Mouse (Mus musculus) kidney, adult 11 months (tissue): ENCODE results near the gene Crebl2.

Experiments
- DNase-seq: peaks from one replicate; pipeline ENCODE4 v3.0.0; 2022

The Crebl2 gene

DNA sequence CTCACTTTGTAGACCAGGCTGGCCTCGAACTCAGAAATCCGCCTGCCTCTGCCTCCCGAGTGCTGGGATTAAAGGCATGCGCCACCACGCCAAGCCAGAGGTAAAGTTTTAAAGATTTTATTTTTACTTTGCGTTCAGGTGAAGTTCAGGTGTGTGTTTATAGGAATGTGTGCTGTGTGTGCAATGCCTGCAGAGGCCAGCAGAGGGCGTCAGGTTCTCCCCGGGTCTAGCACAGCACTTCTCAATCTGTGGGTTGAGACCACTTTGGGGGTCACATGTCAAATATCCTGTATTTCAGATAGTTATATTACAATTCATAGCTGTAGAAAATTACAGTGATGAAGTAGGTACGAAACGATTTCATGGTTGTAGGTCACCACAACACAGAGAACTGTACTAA, 7.1 kb upstream of the Crebl2 start:
- DNase-seq = no peak

DNA sequence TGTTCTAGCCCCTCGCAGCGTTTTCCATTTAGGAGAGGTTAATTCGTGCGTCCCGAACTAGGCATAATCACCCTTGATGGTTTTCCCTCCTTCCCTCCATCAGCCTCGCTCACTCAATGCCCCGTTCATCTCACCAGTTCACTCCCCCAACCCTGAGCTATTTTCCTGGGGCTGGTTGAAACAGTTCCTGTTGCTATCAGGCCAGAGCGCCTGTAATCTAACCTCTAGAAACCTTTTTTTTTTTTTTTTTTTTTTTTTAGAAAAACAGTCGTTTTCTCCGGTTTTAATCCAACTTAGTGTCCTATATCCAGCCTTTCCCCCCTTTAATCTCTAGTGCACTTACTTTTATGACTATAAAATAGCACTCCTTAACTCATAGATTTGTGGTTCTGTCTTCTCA, 822 bp downstream of the Crebl2 start:
- no peak for DNase-seq

GRCm38 (mm10) chr6:134834585-134835251, 4.8 kb downstream of the Crebl2 start:
- no peak for DNase-seq

DNA sequence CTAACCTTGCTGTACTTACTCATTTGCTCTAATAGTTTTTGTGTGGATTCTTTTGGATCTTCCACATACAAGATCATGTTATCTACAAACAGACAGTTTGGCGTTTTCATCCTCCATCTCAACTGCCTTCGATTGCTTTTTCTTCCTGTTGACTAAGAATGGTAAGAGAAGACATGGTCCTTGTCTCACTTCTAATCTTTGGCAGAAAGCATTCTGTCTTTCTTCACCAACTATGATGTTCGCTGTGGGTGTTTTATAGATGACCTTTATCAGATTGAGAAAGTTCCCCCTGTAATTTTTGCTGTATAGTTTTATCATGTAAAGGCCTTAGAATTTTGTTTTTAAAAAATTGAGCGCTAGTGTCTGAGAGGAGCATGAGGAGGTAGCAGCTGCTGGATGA, 8.2 kb downstream of the Crebl2 start:
- DNase-seq = no peak

DNA sequence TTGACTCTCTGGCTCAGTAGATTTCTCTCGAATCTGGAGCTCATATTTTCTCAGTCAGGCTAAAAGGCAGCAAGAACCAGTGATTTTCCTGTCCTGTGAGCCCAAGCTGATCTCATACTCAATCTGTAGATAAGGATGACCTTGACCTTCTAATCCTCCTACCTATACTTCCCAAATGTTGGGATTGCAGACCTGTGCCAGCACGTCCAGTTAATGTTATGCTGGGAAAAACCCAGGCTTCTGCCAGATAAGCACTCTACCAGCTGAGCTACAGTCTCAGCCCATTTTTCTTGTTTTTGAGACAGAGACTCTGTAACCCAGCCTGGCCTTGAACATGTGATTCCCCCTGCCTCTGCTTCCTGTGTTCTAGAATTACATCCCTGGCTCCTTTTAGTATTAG, 10.4 kb downstream of the Crebl2 start:
- no peak for DNase-seq

DNA sequence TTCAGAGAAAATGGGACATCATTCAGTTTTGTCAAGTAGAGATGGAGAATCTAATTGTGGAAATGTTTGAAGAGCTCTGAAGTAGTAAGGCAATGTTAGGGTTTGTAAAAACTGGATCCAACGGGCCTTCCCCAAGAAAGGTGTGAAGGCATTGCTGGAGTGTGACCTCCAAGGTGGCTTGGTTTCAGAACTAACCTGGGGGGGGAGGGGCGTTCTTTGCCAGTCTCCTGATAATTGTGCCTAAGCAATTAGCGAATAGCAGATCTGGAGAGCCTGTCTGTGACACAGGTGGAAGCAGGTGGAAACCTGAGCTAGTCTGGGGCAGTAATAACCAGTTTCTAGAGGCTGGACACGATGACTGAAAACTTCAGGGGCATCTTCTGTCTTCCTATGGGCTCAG, 15.8 kb downstream of the Crebl2 start:
- DNase-seq = peak; percentile 20

DNA sequence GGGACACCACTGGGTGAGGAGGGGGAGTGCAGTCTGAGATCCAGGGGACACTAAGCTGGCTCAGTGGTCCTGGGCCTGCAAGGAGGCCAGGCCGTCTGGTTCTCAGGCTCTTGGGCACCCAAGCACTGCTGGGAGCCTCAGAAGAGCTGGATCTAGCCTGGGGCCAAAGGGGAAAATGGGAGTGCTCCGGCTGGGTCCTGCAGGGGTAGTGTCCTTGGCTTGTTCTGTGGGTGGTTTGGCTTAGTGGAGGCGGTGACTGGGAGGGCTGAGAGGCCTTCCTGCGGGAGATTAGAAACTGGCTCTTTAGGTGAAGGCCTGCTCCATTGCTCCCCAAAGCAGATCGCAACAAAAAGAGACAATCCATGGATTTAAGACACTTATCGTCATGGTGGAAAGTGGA, 16.4 kb downstream of the Crebl2 start:
- DNase-seq = no peak

- no peak for DNase-seq
Measured at GRCm38 (mm10) chr6:134847550-134847949, 17.6 kb downstream of the Crebl2 start.

GRCm38 (mm10) chr6:134848197-134848890, 18.4 kb downstream of the Crebl2 start:
- DNase-seq = peak; percentile 31

DNA sequence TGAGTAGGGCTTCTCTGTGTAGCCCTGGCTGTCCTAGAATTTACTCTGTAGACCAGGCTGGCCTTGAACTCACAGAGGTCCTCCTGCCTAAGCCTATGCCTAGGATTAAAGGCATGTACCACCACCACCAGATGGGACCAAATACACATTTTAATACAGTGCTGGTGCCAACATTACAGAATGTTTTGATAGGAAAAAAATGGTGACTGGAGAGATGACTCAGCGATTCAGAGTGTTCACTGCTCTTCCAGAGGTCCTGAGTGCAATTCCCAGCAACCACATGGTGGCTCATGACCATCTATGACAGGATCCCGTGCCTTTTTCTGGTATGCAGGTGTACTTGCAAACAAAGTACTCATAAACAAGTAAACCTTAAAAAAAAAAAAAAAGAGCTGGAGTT, 19.5 kb downstream of the Crebl2 start:
- DNase-seq = no peak

DNA sequence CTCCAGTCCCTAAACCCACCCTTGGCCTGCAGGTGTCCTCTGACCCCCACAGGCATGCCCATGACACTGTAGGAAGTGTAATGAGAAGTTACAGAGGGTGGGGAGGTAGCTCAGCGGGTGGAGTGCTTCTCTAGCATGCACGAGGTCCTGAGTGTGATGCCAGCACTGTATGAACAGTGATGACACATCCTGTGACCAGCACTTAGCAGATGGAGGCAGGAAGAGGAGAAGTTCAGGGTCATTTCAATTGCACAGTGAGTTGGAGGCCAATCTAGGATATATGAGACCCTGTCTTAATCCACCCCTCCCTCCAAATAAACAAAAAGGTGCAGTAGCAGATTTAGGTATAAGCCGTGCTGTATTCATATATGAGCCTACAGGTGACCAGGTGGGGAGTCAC, 20.0 kb downstream of the Crebl2 start:
- DNase-seq = no peak

DNA sequence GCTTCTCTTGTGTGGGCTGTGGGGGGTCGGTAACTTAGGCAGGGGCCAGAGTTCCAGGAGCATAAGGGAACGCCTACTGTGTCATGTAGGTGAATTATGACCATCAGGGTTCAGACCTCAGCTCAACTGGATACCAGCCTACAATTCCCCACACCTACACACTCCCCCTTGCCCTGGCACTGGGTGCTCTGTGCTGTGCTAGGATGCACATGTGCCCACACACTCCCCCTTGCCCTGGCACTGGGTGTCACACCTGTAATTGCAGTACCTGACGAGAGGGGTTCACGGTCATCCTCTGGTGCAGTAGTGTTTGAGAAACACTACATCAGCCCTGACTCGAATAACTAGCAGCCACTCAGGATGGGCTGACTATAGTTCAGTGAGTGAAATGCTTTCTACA, 24.8 kb downstream of the Crebl2 start:
- no peak for DNase-seq

- peak; percentile 56 for DNase-seq
Measured at GRCm38 (mm10) chr6:134855926-134856325, 26.0 kb downstream of the Crebl2 start.

GRCm38 (mm10) chr6:134859021-134859420, 29.1 kb downstream of the Crebl2 start:
- no peak for DNase-seq

DNA sequence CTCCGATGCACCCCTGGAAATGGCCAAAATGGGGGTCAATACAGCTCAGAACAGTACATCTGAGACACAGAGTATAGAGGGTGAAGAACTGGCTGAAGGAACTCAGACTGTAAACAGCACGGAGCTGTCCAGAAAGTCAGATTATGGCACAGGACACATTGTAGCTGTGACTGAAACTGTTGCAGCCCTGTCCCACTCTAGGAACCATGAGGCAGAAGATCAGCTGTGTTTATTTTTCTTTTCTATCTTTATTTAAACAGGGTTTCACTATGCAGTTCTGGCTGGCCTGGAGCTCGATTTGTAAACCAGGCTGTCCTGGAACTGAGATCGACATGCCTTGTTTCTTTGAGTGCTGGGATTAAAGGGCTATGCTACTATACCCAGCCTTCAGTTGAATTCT, 30.3 kb downstream of the Crebl2 start:
- no peak for DNase-seq

DNA sequence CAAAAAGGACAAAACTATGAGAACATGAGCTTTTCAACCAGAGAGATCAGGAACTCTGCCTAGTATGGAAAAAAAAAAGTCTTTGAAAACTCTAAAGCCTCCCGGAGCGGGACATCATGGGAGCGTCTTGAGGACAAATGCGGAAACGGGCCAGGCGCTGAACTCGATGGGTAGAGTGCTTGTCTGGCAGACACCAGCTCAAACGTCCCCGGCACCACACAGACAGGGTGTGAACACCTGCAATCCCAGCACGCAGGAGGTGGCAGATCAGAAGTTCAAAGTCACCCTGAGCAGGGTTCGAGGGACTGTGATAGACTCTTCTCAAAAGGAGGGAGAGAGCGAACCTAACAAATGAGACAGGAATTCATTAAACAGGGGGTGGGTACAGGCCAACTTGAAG, 31.4 kb downstream of the Crebl2 start:
- DNase-seq = no peak

DNA sequence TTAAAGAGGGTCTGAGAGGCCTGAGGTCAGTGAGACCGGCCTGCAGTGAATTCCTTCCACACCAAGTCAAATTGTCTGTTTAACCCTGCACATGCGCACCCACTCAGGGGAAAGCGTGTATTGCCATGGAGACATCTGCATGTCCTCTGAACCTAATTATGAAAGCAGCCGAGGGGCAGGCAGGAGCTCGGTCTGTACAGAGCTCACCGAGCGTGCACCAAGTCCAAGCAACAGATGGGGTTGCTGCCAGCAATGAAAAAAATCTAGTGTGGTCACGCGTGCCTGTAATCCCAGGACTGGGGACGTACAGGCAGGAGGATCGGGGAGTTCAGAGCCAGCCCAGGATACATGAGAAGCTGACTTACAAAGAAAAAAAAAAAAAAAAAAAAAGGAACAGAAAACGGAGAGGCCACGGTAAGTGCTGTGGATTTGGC, 32.7 kb downstream of the Crebl2 start:
- DNase-seq = peak; percentile 83

GRCm38 (mm10) chr6:134863146-134863545, 33.2 kb downstream of the Crebl2 start:
- peak; percentile 91 for DNase-seq

GRCm38 (mm10) chr6:134866113-134866512, 36.2 kb downstream of the Crebl2 start:
- no peak for DNase-seq

GRCm38 (mm10) chr6:134867325-134867724, 37.4 kb downstream of the Crebl2 start:
- DNase-seq = no peak

- no peak for DNase-seq
Measured at GRCm38 (mm10) chr6:134870209-134870742, 40.3 kb downstream of the Crebl2 start.

GRCm38 (mm10) chr6:134870887-134871286, 40.9 kb downstream of the Crebl2 start:
- DNase-seq = no peak

DNA sequence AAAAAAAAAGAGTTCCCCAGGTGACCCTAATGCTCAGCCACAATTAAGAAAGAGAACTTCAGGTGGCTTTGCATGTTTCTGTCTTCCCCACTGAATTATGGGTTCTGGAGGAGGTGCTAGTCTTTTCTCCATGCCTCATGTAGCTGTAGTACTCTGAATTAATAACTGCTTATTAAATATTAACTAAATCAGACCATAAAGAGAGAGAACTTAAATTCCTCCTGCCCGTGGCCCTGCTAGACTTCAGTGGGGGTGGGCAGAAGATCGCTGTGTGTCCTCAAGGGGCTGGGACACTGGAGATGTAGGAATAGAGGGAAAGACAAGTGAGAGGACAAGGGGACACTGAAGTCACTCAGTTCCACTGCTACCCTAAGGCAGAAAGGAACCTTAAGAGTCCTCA, 42.3 kb downstream of the Crebl2 start:
- peak; percentile 41 for DNase-seq

- peak; percentile 52 for DNase-seq
Measured at GRCm38 (mm10) chr6:134873018-134873417, 43.1 kb downstream of the Crebl2 start.

- peak; percentile 42 for DNase-seq
Measured at GRCm38 (mm10) chr6:134876795-134877194, 46.8 kb downstream of the Crebl2 start.
